Mouse (Mus musculus) heart, adult 2 months (tissue): Measurements from ENCODE around the gene Eif4h.

Experiments used
- CTCF ChIP-seq: fragments of 200-600 bp; IDR thresholded peaks from 2 replicates; pipeline ENCODE4 v1.8.1; 2022; ENCODE audit warnings: antibody characterized with exemption, mild to moderate bottlenecking, moderate library complexity
- POLR2A ChIP-seq: fragments of 200-500 bp; IDR thresholded peaks from 2 replicates; pipeline ENCODE4 v1.6.1; 2011; ENCODE audit warnings: mild to moderate bottlenecking, low read depth, low read length, control low read depth; ENCODE audit not compliant: insufficient read depth

GRCm38 (mm10) chr5:134620457-134620856 lies 18.8 kb downstream of the Eif4h start:
- TF ChIP-seq POLR2A (no peak), CTCF (no peak)
